Mouse (Mus musculus) neural tube, postnatal 0 days (tissue): Measurements from ENCODE around the gene Lrch3. TPM values are rescaled to one million over a fixed set of nuclear protein-coding genes. Genes with fewer than 3 reads are reported as not detected.

Experiments
- polyA plus RNA-seq: library from polyadenylated mRNA; unstranded; fragments of >200 nt; fragmentation: Nextera tagmentation; extraction: Ambion mirVana; gene quantifications from 2 replicates; pipeline ENCODE4 v1.2.1, GENCODE M21; 2015

The Lrch3 gene
- 26.0 and 30.5 TPM in 2 replicates for polyA plus RNA-seq

GRCm38 (mm10) chr16:32913937-32914881 lies at the start of gene Lrch3:
TSS of gene Lrch3 (plus strand) at chr16:32914100.

GRCm38 (mm10) chr16:32877343-32878156 lies 36.4 kb upstream of the Lrch3 start, which contains the start of the genes Fyttd1 and Rubcn:
TSS of gene Fyttd1 (plus strand) at chr16:32877500.
TSS of gene Rubcn (minus strand) at chr16:32877766.

GRCm38 (mm10) chr16:33056095-33056785 lies 142.3 kb downstream of the Lrch3 start, which contains the start of the genes Iqcg and Rpl35a:
TSS of gene Iqcg (minus strand) at chr16:33056218.
TSS of gene Rpl35a (plus strand) at chr16:33056453.

GRCm38 (mm10) chr16:33062024-33062681 lies 148.3 kb downstream of the Lrch3 start, which contains the start of gene Lmln:
TSS of gene Lmln (plus strand) at chr16:33062521.

Other genes starting within 250 kb of the Lrch3 start
- not detected in 2 replicates for gene Muc4, start 178.2 kb upstream of the Lrch3 start, polyA plus RNA-seq
- 0.10 TPM in 1 of 2 replicates, not detected in the other for gene Muc20, start 116.7 kb upstream of the Lrch3 start, polyA plus RNA-seq
- gene Smbd1, start 103.6 kb upstream of the Lrch3 start, polyA plus RNA-seq = not detected in 2 replicates
- gene Fyttd1, start 36.6 kb upstream of the Lrch3 start, polyA plus RNA-seq = 105 and 119 TPM in 2 replicates
- gene Rubcn, start 36.3 kb upstream of the Lrch3 start, polyA plus RNA-seq = 21.9 and 25.3 TPM in 2 replicates
- 3.7 and 4.2 TPM in 2 replicates for gene Iqcg, start 142.1 kb downstream of the Lrch3 start, polyA plus RNA-seq
- 455 and 520 TPM in 2 replicates for gene Rpl35a, start 142.4 kb downstream of the Lrch3 start, polyA plus RNA-seq
- 2.6 and 4.1 TPM in 2 replicates for gene Lmln, start 148.4 kb downstream of the Lrch3 start, polyA plus RNA-seq